Comparison of ENCODE assay signal across 20 mouse cellular contexts in the genomic region with DNA sequence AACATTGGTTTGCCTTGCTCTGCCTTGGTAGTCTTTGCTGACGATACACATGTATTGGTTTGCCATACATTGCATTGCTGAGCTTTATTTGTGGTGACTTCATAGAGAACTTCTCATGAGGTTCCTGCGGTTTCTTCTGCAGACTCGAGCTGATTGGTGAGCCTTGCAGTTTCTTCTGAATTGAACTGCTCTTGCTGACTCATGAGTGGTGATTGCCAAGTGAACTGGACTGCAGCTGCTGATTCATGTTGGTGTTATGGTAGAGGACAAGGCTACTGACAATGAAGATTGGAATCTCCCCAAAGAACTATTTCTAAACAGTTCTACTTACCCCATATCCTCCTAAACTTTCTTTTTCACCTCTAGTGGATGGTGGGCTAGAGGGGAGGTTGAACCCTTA. TPM values are rescaled to one million over a fixed set of nuclear protein-coding genes. Genes with fewer than 3 reads are reported as not detected.
DNase-seq lines count a peak whose midpoint lies in the region; ATAC-seq lines count a peak whose summit lies in the region.
"Had no signal": no experiment of that assay in that cellular context is flagged by ENCODE, and none has a peak within 500 bp of the region (broad histone marks: within the 10 kb centered on the region; RNA-seq: fewer than 3 reads in every experiment).

No protein-coding gene starts in this region.

- DNase-seq in adrenal gland, postnatal 36 days, result peak; percentile 9 to 42
- DNase-seq in adrenal gland, postnatal 14 days, result no peak
- DNase-seq in 416B (ENCODE audit: low read depth) (peak; percentile 38), adipocyte (ENCODE audit: low spot score) (peak; percentile 39)
- DNase-seq in kidney, postnatal 14 days, result no peak
- DNase-seq: adrenal gland, postnatal 25 days; cerebellum, adult 11 months; cerebellum, adult 2 months; cerebellum, adult 9-11 months; cerebellum, postnatal 25 days; gastrocnemius, postnatal 25 days; heart, adult 18-20 months; heart, postnatal 14 days; heart, postnatal 4 days; kidney, adult 2 months had no signal

- no peak for ATAC-seq in erythroid progenitor cell, adult 5-6 weeks (replicated peaks; ENCODE audit: low FRiP score, poor library complexity, severe bottlenecking)
- ATAC-seq: forebrain, embryonic 15.5 days; hindbrain, postnatal 0 days; intestine, postnatal 0 days; Patski had no signal

RNA-seq across cellular contexts. Expression of a gene that starts 7.0 kb away (rescaled TPM):
- 100 to 1,000 TPM in 1 of 2 experiments, 10 to 100 TPM in 1; 71.2 to 110 TPM for total RNA-seq in adrenal gland, postnatal 36 days (2021)
- 56.3 and 56.5 TPM in 2 replicates for total RNA-seq in adrenal gland, postnatal 14 days (2021)
- total RNA-seq in erythroid progenitor cell, adult 5-6 weeks (2015; ENCODE audit: low replicate concordance), result 5.4 and 16.2 TPM in 2 replicates
- 12.8 and 16.8 TPM in 2 replicates for total RNA-seq in erythroid progenitor cell, adult 5-6 weeks (2017; ENCODE audit: low replicate concordance)

RNA-seq across cellular contexts. Expression of a gene that starts 7.1 kb away (rescaled TPM):
- 10 to 100 TPM; 28.6 TPM for total RNA-seq in adrenal gland, postnatal 36 days (2021)
- 26.6 and 29.7 TPM in 2 replicates for total RNA-seq in adrenal gland, postnatal 14 days (2021)
- total RNA-seq in erythroid progenitor cell, adult 5-6 weeks (2015; ENCODE audit: low replicate concordance), result 6.3 and 12.3 TPM in 2 replicates
- 0.68 and 3.6 TPM in 2 replicates for total RNA-seq in erythroid progenitor cell, adult 5-6 weeks (2017; ENCODE audit: low replicate concordance)

RNA-seq across cellular contexts. Expression of a gene that starts 27.0 kb away (rescaled TPM):
- 10 to 100 TPM; 22.8 to 26.8 TPM for total RNA-seq in adrenal gland, postnatal 36 days (2021)
- 18.9 and 21.5 TPM in 2 replicates for total RNA-seq in adrenal gland, postnatal 14 days (2021)
- total RNA-seq in erythroid progenitor cell, adult 5-6 weeks (2015; ENCODE audit: low replicate concordance), result 1.8 and 9.6 TPM in 2 replicates
- 2.2 TPM in 1 of 2 replicates, not detected in the other for total RNA-seq in erythroid progenitor cell, adult 5-6 weeks (2017; ENCODE audit: low replicate concordance)

RNA-seq across cellular contexts. Expression of a gene that starts 27.1 kb away (rescaled TPM):
- total RNA-seq in adrenal gland, postnatal 36 days (2021), result 10 to 100 TPM; 59.6 to 72.6 TPM
- 49.6 and 51.5 TPM in 2 replicates for total RNA-seq in adrenal gland, postnatal 14 days (2021)
- total RNA-seq in erythroid progenitor cell, adult 5-6 weeks (2015; ENCODE audit: low replicate concordance), result 32.4 and 36.9 TPM in 2 replicates
- total RNA-seq in erythroid progenitor cell, adult 5-6 weeks (2017; ENCODE audit: low replicate concordance), result 5.3 and 11.0 TPM in 2 replicates

RNA-seq across cellular contexts. Expression of a gene that starts 28.9 kb away (rescaled TPM):
- 100 to 1,000 TPM; 172 to 176 TPM for total RNA-seq in adrenal gland, postnatal 36 days (2021)
- 105 and 114 TPM in 2 replicates for total RNA-seq in adrenal gland, postnatal 14 days (2021)
- 63.7 and 64.9 TPM in 2 replicates for total RNA-seq in erythroid progenitor cell, adult 5-6 weeks (2015; ENCODE audit: low replicate concordance)
- total RNA-seq in erythroid progenitor cell, adult 5-6 weeks (2017; ENCODE audit: low replicate concordance), result 38.5 and 45.2 TPM in 2 replicates

Comparison
In these comparisons a context has a peak if more than half of its experiments do, and no peak if none do; other contexts are left out.
1. DNase-seq: peak in adrenal gland, postnatal 36 days (2 of 2), 416B (single experiment) and adipocyte (single experiment); none in adrenal gland, postnatal 14 days (single experiment) and kidney, postnatal 14 days (single experiment).